Mouse (Mus musculus) liver, embryonic 14.5 days (tissue): ENCODE data around the gene Gaa.

Experiments
- CTCF ChIP-seq: IDR thresholded peaks from 2 replicates; pipeline ENCODE4 v1.5.1; 2016; ENCODE audit warnings: antibody characterized with exemption, low read depth, control low read depth
- EP300 ChIP-seq: IDR thresholded peaks from 2 replicates; pipeline ENCODE4 v1.6.1; 2016; ENCODE audit warnings: antibody characterized with exemption, low read depth

DNA sequence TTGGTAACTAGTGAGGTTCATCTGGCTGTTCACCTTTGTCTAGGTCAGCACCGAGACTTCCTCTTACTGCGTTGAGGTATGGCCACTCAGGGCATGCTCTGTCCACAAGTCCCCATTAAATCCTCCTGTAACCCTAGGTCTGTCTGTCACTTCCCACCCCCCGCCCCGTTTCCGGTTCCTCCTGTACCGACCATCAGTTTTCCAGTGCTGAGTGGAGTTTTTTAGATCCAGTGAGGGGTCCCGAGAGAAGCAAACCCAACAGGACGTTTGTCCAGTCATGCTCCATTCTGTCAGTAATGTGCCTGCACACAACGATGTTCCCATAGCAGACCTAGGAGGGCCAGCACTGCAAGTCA, 9.5 kb upstream of the Gaa start:
- TF ChIP-seq CTCF (no peak), EP300 (no peak)
